Mouse (Mus musculus) adrenal gland, postnatal 10 days (tissue): ENCODE data around the gene Celf5. TPM values are rescaled to one million over a fixed set of nuclear protein-coding genes. Genes with fewer than 3 reads are reported as not detected.
A peak's percentile ranks its signal among the peaks of the same experiment; 100 is the strongest.

ENCODE experiments used
- DNase-seq: peaks from one replicate; pipeline ENCODE4 v3.0.0; 2021; ENCODE audit warnings: mixed read lengths
- total RNA-seq, 2 experiments: library from RNA; stranded (reverse); gene quantifications; 2 replicates each; pipeline ENCODE4 v1.2.3; 2021

The Celf5 gene
- total RNA-seq, 2 experiments from 2014 or later, result 0.84 to 2.2 TPM

GRCm38 (mm10) chr10:81426897-81427296 is 55.6 kb downstream of the Celf5 start:
- peak; percentile 91 for DNase-seq

GRCm38 (mm10) chr10:81426081-81426671 is 56.3 kb downstream of the Celf5 start:
- DNase-seq, result peak; percentile 46

GRCm38 (mm10) chr10:81425236-81425850 is 57.2 kb downstream of the Celf5 start:
- DNase-seq, result peak; percentile 67

GRCm38 (mm10) chr10:81424246-81425051 is 58.1 kb downstream of the Celf5 start:
- DNase-seq, result peak; percentile 85

- DNase-seq, result no peak
Observed at GRCm38 (mm10) chr10:81423476-81424245, 58.8 kb downstream of the Celf5 start.

- DNase-seq, result no peak
Observed at GRCm38 (mm10) chr10:81422661-81423217, 59.8 kb downstream of the Celf5 start.

GRCm38 (mm10) chr10:81422191-81422590 is 60.3 kb downstream of the Celf5 start:
- DNase-seq, result peak; percentile 24

- DNase-seq, result peak; percentile 49
Observed at GRCm38 (mm10) chr10:81421797-81422100, 60.8 kb downstream of the Celf5 start.

- DNase-seq, result peak; percentile 16
Observed at GRCm38 (mm10) chr10:81421041-81421796, 61.3 kb downstream of the Celf5 start.

- peak; percentile 71 for DNase-seq
Observed at GRCm38 (mm10) chr10:81420191-81420767, 62.2 kb downstream of the Celf5 start.

GRCm38 (mm10) chr10:81419111-81419928 is 63.2 kb downstream of the Celf5 start:
- peak; percentile 22 for DNase-seq

GRCm38 (mm10) chr10:81418216-81419070 is 64.1 kb downstream of the Celf5 start:
- DNase-seq, result no peak

- DNase-seq, result no peak
Observed at GRCm38 (mm10) chr10:81417227-81418215, 65.0 kb downstream of the Celf5 start.

GRCm38 (mm10) chr10:81416581-81417226 is 65.8 kb downstream of the Celf5 start:
- peak; percentile 92 for DNase-seq

- no peak for DNase-seq
Observed at GRCm38 (mm10) chr10:81415549-81416310, 66.8 kb downstream of the Celf5 start.

- no peak for DNase-seq
Observed at GRCm38 (mm10) chr10:81415146-81415545, 67.4 kb downstream of the Celf5 start.

GRCm38 (mm10) chr10:81414682-81415081 is 67.8 kb downstream of the Celf5 start:
- DNase-seq, result peak; percentile 64
